In genomic region chr8:13204371-13205140, GRCm38 (mm10) we compare ENCODE assay signal across 9 mouse cellular contexts. TPM values are rescaled to one million over a fixed set of nuclear protein-coding genes. Genes with fewer than 3 reads are reported as not detected.
DNase-seq lines count a peak whose midpoint lies in the region; ATAC-seq lines count a peak whose summit lies in the region.
"Had no signal": no experiment of that assay in that cellular context is flagged by ENCODE, and none has a peak within 500 bp of the region (broad histone marks: within the 10 kb centered on the region; RNA-seq: fewer than 3 reads in every experiment).

No protein-coding gene starts in this region.

- H3K4me1 ChIP-seq in liver, embryonic 15.5 days (replicated peaks), result peaks cover 84% of the 10 kb centered on the region

- peak overlapping the region; percentile 96 for H3K4me2 ChIP-seq in liver, embryonic 15.5 days

- H3K9me3 ChIP-seq in liver, embryonic 15.5 days (replicated peaks), result no peaks in the 10 kb centered on the region

- DNase-seq in adrenal gland, postnatal 36 days, result peak; percentile 42 to 54
- DNase-seq in adrenal gland, postnatal 4 days (ENCODE audit: low spot score in 2 of 2), result no peak
- DNase-seq in urinary bladder, postnatal 25 days (ENCODE audit: low spot score), result peak; percentile 30
- DNase-seq in urinary bladder, postnatal 4 days (ENCODE audit: low spot score in 2 of 2), result no peak
- peak; percentile 51 for DNase-seq in yolk sac, embryonic 10.5 days (ENCODE audit: low spot score)
- no peak for DNase-seq in T-cell, adult 2 months (ENCODE audit: low spot score)
- no peak for DNase-seq in embryo, embryonic 10.5 days (ENCODE audit: low spot score)
- DNase-seq: cerebellum, adult 9-10 months had no signal

- H3K4me3 ChIP-seq in liver, embryonic 15.5 days (replicated peaks), result peak overlapping the region; percentile 23

- peak; percentile 40 for ATAC-seq in liver, embryonic 15.5 days (ENCODE audit: insufficient read depth)

- peaks cover 9% of the 10 kb centered on the region for H3K27me3 ChIP-seq in liver, embryonic 15.5 days

- WGBS in liver, embryonic 15.5 days (ENCODE audit: insufficient replicate concordance), result 46% methylated on average over 12 of the region's 12 CpGs

- peak overlapping the region; percentile 29; the same call in 1 of the 2 replicates for H3K9ac ChIP-seq in liver, embryonic 15.5 days

- H3K36me3 ChIP-seq in liver, embryonic 15.5 days (replicated peaks), result 0 out of 2 replicates have a peak, but pooled peaks cover 8% of the 10 kb centered on the region

- peak overlapping the region; percentile 85 for H3K27ac ChIP-seq in liver, embryonic 15.5 days (replicated peaks)

RNA-seq across cellular contexts. Expression of gene Grtp1, which starts 4.1 kb away (rescaled TPM):
- total RNA-seq in adrenal gland, postnatal 36 days (2021), result 10 to 100 TPM; 11.7 to 13.6 TPM
- 10 to 100 TPM; 15.2 to 18.9 TPM for total RNA-seq in adrenal gland, postnatal 4 days (2021)
- 8.2 and 8.7 TPM in 2 replicates for polyA plus RNA-seq in liver, embryonic 15.5 days (2015; fragmentation: Nextera tagmentation; extraction: Ambion mirVana)

RNA-seq across cellular contexts. Expression of gene Lamp1, which starts 45.6 kb away (rescaled TPM):
- 100 to 1,000 TPM; 442 to 454 TPM for total RNA-seq in adrenal gland, postnatal 36 days (2021)
- total RNA-seq in adrenal gland, postnatal 4 days (2021), result 100 to 1,000 TPM; 311 to 322 TPM
- 200 and 205 TPM in 2 replicates for polyA plus RNA-seq in liver, embryonic 15.5 days (2015; fragmentation: Nextera tagmentation; extraction: Ambion mirVana)

RNA-seq across cellular contexts. Expression of gene Adprhl1, which starts 49.4 kb away (rescaled TPM):
- 1 to 10 TPM; 2.0 to 2.8 TPM for total RNA-seq in adrenal gland, postnatal 36 days (2021)
- 1 to 10 TPM; 1.3 to 4.4 TPM for total RNA-seq in adrenal gland, postnatal 4 days (2021)
- polyA plus RNA-seq in liver, embryonic 15.5 days (2015; fragmentation: Nextera tagmentation; extraction: Ambion mirVana), result 0.85 and 1.1 TPM in 2 replicates

Comparison
In these comparisons a context has a peak if more than half of its experiments do, and no peak if none do; other contexts are left out.
1. DNase-seq: peak in adrenal gland, postnatal 36 days (2 of 2), urinary bladder, postnatal 25 days (single experiment) and yolk sac, embryonic 10.5 days (single experiment); none in adrenal gland, postnatal 4 days (0 of 2), urinary bladder, postnatal 4 days (0 of 2), T-cell, adult 2 months (single experiment) and embryo, embryonic 10.5 days (single experiment).